Mouse (Mus musculus) left cerebral cortex, adult 6 months (tissue): ENCODE data around the gene Kng2. TPM values are rescaled to one million over a fixed set of nuclear protein-coding genes. Genes with fewer than 3 reads are reported as not detected.

ENCODE experiments used
- long read RNA-seq, 2 experiments: library from polyadenylated mRNA; unstranded; transcript quantifications; one replicate each; pipeline ENCODE4 v2.0.0; 2019 to 2020
- polyA plus RNA-seq: library from polyadenylated mRNA; unstranded; fragments of <200 nt; fragmentation: Nextera tagmentation; gene quantifications from 2 replicates; pipeline ENCODE4 v1.2.3, GENCODE M21; 2021

The Kng2 gene
- 0.19 TPM in 1 of 2 replicates, not detected in the other for polyA plus RNA-seq
- long read RNA-seq, experiment 1, result 0 reads
- long read RNA-seq, experiment 2, result 0 reads

DNA sequence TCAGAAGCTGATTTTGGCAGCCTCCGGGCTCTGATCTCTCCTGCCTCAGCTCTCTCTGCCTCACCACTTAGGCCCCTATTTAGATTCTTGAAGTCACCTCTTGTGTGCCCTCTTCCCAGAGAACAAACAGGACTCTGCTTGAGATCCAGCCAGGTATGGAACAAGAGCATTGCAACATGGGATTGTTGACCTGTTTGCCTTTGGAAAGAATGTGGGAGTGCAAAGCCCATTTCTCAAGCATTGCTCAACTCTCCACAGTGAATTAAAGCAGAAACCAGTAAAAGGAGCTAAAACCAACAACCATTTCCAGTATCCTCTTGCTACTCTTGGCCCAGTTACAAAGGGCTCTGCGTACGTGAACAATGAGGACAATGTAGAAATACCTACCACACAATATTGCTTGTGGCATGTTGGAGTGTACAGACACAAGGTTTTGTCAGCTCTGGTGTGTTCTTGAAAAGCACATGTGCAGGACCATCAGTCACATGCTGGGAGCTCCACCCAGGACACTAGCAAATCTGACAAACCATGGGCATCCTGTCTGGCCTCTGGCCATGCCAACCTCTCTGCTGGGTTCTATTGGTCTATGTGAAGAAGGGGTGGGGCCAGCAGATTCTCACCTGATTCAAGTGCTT lies at the start of gene Kng2:
Gene Kng2 (minus strand): TSS at position 517 of the 635 bp plus-strand sequence.

DNA sequence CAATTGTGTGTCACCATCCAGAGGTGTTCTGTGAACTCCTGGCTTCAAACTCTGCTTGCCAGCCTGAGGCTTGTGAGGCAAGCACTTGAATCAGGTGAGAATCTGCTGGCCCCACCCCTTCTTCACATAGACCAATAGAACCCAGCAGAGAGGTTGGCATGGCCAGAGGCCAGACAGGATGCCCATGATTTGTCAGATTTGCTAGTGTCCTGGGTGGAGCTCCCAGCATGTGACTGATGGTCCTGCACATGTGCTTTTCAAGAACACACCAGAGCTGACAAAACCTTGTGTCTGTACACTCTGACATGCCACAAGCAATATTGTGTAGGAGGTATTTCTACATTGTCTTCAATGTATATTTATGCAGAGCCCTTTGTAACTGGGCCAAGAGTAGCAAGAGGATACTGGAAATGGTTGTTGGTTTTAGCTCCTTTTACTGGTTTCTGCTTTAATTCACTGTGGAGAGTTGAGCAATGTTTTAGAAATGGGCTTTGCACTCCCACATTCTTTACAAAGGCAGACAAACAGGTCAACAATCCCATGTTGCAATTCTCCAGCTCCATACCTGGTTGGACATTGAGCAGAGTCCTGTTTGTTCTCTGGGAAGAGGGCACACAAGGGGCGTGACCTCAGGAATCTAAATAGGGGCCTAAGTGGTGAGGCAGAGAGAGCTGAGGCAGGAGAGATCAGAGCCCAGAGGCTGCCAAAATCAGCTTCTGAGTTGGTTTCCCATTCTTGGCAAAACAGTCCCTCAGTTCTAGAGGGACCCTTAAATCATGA lies 28.6 kb upstream of the Kng2 start, which contains the start of gene Kng1:
Gene Kng1 (plus strand): TSS at position 198 of the 780 bp plus-strand sequence.

DNA sequence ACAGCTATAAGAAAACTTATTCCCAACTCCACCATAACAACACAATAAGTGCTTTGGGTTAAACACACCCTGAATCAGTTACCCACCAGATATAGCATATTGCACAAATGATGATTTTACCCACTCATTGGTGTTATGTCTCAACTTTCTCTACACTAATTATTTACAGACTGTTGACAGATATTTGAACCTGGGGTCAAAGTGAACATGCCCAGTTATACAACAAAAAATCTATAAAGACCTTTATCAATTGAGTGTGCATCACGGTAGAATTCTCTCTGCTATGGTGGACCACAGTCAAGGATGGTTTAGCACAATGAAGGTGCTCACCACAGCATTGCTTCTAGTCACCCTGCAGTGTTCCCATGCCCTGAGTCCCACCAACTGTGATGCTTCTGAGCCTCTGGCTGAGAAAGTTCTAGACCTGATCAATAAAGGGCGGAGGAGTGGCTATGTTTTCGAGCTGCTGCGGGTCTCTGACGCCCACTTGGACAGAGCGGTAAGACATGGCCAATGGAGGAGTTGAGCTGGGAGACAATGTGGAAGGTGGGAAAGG lies 78.4 kb downstream of the Kng2 start, which contains the start of gene Hrg:
Gene Hrg (plus strand): TSS at position 233 of the 556 bp plus-strand sequence.

Other genes with a start within 250 kb of the Kng2 start
- gene Crygs, start 217.9 kb downstream of the Kng2 start, polyA plus RNA-seq, result not detected in 2 replicates
- gene Tbccd1, start 171.8 kb downstream of the Kng2 start, polyA plus RNA-seq, result 9.8 and 11.0 TPM in 2 replicates
- gene Dnajb11, start 171.6 kb downstream of the Kng2 start, polyA plus RNA-seq, result 87.3 and 90.5 TPM in 2 replicates
- not detected in 2 replicates for gene Ahsg, start 138.2 kb downstream of the Kng2 start, polyA plus RNA-seq
- gene Fetub, start 111.1 kb downstream of the Kng2 start, polyA plus RNA-seq, result not detected in 2 replicates
- gene Hrg, start 78.4 kb downstream of the Kng2 start, polyA plus RNA-seq, result not detected in 2 replicates
- not detected in 2 replicates for gene Kng1, start 28.4 kb upstream of the Kng2 start, polyA plus RNA-seq
- 873 and 1,249 TPM in 2 replicates for gene Eif4a2, start 78.0 kb upstream of the Kng2 start, polyA plus RNA-seq
- gene Rfc4, start 98.3 kb upstream of the Kng2 start, polyA plus RNA-seq, result 15.0 and 20.4 TPM in 2 replicates
- 0.15 TPM in 1 of 2 replicates, not detected in the other for gene Adipoq, start 117.1 kb upstream of the Kng2 start, polyA plus RNA-seq
- gene St6gal1, start 195.3 kb upstream of the Kng2 start, polyA plus RNA-seq, result 6.2 and 7.1 TPM in 2 replicates